Mouse (Mus musculus) left cerebral cortex, postnatal 36 days (tissue): Measurements from ENCODE around the gene Lhfpl5. TPM values are rescaled to one million over a fixed set of nuclear protein-coding genes. Genes with fewer than 3 reads are reported as not detected.

Experiments used
- DNase-seq, 2 experiments: peaks; one replicate each; pipeline ENCODE4 v3.0.0; 2021 to 2022; ENCODE audit warnings: low spot score in 2 of 2, mixed read lengths in 1 of 2
- intact Hi-C: fragments of 180-260 bp; cut with DNase I; formaldehyde crosslinking; loops from one replicate; pipeline ENCODE4 v1.15.1; 2025
- total RNA-seq, 2 experiments: library from RNA; stranded (reverse); gene quantifications; 2 replicates each; pipeline ENCODE4 v1.2.3; 2021

Gene Lhfpl5
- total RNA-seq, 2 experiments from 2014 or later, result 3.1 to 3.2 TPM

DNA sequence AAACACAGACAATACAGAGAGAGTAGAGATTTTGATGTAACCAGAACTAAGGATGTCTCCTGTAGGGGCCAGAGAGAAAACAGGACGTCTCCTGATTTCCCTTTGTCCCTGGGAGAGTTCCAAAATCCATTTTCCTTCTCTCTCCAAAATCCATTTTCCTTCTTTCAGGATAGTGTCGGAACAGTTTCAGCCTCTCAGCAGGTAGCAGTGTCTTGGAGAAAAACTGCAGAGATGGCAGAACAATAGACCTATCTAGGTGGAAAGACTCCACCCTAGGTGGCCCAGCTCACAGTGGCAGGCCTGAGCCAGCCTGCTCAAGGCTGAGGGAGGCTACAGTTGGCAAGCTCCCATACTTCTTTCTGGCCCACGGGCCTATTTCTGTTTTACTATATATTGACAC, 7.9 kb upstream of the Lhfpl5 start:
- no peak for DNase-seq
- intact Hi-C loops, result no loop called here

GRCm38 (mm10) chr17:28571868-28572267, 3.6 kb upstream of the Lhfpl5 start:
- DNase-seq, result no peak
- intact Hi-C loops, result no loop called here

DNA sequence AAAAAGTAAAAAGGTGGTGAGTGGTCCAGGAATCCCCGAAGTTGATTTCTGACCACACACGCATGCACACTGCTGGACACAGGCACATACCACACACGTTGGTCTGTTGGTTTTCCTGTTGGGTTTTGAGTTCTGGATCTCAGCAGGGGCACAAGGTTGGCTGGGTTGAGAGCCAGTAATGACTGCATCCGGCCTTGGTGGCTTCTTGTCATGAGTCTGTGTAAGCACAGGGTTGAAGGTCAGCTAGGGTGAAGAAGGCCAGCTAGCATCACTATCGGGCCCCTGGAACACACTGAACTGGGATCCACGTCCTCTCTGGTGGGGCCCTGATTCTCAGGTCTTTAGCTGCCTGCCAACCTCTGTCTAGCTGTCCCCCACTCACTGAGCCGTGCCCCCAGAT, 2.9 kb upstream of the Lhfpl5 start:
- intact Hi-C loops, result no loop called here
- no peak for DNase-seq

DNA sequence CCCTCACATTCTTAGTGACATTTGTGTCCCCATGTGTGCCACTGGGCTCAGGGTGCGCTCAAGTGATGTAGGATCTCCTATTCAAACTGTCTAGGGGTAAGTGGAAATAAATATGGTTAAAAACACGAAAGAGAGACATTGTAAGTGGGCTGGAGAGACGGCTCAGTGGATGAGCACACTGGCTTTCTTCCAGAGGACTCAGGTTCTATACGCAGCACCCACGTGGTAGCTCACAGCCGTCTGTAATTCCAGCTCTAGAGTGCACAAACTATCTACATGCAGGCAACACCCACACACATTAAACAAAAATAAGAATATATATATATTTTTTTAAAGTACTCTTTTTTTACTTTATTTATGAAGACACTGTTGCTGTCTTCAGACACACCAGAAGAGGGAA, 2.5 kb upstream of the Lhfpl5 start:
- intact Hi-C loops, result no loop called here
- DNase-seq, result no peak

- intact Hi-C loops, result no loop called here
- no peak for DNase-seq
Measured at GRCm38 (mm10) chr17:28580396-28580795, 5.0 kb downstream of the Lhfpl5 start.

DNA sequence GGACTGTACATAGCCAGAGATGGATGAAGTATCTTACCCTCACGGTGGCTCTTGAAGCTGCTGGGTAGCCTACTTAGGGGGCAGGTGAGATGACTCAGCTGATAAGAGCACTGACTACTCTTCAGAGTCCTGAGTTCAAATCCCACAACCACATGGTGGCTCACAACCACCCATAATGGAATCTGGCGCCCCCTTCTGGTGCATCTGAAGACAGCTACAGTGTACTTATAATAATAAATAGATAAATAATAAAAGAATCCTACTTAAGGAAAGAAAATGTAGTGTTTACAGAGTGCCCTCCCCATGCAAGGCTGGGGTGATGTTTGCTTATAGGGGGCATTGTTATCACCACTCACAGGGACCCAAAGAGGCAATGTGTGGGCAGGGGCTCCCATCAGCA, 5.6 kb downstream of the Lhfpl5 start:
- intact Hi-C loops, result no loop called here

DNA sequence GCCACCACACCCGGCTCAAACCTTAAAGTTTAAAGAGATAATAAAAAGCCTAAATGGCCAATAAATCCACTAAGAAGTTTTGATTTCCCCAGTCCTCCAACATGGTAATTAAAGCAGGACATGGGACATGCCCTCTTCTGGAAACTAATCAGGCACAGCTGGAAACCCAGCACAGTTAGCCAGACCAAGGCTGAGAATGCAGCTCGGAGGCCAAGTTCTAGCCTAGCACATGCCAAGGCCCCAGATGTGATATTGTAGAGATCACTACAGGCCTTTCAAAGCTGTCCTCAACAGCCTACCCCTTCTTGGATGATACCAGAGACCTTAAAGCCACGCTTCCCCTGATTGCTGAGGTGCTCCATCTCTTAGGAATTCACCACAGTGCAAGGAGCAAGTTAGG, 11.1 kb downstream of the Lhfpl5 start:
- intact Hi-C loops, result no loop called here
- DNase-seq, result no peak

More for the DNA sequence above, 5.6 kb downstream of the Lhfpl5 start:
- DNase-seq, result no peak

DNA sequence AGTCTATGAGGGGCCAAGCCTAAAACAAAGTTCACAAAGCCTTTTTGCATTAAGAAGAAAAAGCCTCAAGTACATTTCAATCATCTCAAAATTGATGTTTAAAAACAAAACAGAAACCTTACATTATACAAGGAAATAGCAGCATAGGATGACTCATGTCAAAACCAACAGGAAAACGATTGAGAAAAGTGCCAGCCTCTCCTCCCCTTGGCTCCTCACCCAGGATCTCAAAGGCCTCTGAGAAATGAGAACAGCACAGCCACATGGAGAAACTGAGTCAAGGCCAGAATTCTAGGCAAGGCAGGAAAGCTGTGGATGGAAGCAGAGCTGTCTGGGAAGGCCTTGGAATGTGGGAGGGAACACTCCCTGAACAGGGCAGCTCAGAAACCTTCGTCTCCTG, 13.2 kb downstream of the Lhfpl5 start:
- no peak for DNase-seq
- intact Hi-C loops, result no loop called here

DNA sequence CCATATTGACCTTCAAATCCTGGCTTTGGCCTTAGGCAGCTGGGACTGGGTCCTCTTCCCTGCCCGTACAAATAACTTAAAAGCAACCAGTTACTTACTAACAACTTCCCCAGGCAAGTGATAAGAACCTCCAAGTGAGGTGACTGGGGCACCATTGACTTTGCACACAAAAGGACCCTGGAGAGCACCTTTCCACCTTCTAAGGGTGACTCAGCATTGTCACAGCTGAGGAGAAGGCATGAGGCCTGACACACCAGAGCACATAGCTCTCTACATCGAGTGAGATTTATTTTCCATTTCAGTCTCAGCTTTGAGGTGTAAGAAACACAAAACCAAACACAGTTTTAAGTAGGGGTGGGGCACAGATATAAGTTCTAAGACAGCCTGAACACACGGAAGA, 15.2 kb downstream of the Lhfpl5 start:
- intact Hi-C loops, result no loop called here
- no peak for DNase-seq

DNA sequence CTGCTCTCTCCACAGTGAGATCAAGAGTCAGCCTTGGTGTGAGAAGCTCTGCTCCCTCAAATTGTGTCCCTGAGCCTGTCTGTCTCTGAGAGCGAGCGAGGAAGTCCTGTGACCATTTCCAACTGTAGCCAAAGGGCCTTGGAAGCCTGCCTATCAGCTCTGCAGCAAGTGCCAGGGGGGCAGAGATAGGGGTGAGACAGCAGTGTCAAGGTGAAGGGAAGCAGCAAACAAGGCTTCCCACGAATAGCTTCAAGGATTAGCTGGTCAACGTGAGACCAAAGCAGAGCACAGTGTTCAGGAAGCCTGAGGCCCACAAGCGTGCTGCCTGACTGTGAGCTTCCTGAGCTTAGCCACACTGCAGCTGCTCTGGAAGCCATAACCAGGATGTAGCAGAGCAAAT, 16.0 kb downstream of the Lhfpl5 start:
- DNase-seq, result no peak
- intact Hi-C loops, result no loop called here

GRCm38 (mm10) chr17:28592998-28593397, 17.6 kb downstream of the Lhfpl5 start:
- intact Hi-C loops, result loop anchor here (2.0 kb wide), 1 partner anchor 56 kb away; no protein-coding TSS in a partner anchor
- peak; percentile 74 to 75 for DNase-seq

- DNase-seq, result no peak
- intact Hi-C loops, result loop anchor here (2.0 kb wide), 1 partner anchor 55 kb away; no protein-coding TSS in a partner anchor
Measured at GRCm38 (mm10) chr17:28593965-28594364, 18.5 kb downstream of the Lhfpl5 start.

GRCm38 (mm10) chr17:28600780-28601179, 25.3 kb downstream of the Lhfpl5 start:
- DNase-seq, result no peak
- intact Hi-C loops, result no loop called here

- DNase-seq, result no peak
- intact Hi-C loops, result no loop called here
Measured at GRCm38 (mm10) chr17:28601557-28602250, 26.3 kb downstream of the Lhfpl5 start.

GRCm38 (mm10) chr17:28609543-28609942, 34.1 kb downstream of the Lhfpl5 start:
- DNase-seq, result no peak
- intact Hi-C loops, result no loop called here

- DNase-seq, result no peak
- intact Hi-C loops, result no loop called here
Measured at GRCm38 (mm10) chr17:28612603-28613002, 37.2 kb downstream of the Lhfpl5 start.

DNA sequence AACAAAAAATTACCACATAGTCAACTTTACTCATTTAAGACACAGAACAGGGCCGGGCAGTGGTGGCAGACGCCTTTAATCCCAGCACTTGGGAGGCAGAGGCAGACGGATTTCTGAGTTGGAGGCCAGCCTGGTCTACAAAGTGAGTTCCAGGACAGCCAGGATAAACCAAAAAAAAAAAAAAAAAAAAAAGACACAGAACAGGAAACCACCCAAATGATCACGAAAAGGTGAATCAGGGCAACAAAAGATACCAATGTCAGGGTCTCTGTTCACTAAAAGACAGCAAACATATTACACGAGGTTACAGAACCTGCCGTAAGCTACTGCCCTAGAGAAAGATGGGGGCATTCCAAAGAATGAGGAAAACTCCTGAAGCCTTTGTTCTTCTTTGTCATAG, 37.7 kb downstream of the Lhfpl5 start:
- no peak for DNase-seq
- intact Hi-C loops, result no loop called here

- intact Hi-C loops, result no loop called here
- no peak for DNase-seq
Measured at GRCm38 (mm10) chr17:28615332-28615731, 39.9 kb downstream of the Lhfpl5 start.

GRCm38 (mm10) chr17:28617636-28618035, 42.2 kb downstream of the Lhfpl5 start:
- intact Hi-C loops, result no loop called here
- DNase-seq, result no peak

DNA sequence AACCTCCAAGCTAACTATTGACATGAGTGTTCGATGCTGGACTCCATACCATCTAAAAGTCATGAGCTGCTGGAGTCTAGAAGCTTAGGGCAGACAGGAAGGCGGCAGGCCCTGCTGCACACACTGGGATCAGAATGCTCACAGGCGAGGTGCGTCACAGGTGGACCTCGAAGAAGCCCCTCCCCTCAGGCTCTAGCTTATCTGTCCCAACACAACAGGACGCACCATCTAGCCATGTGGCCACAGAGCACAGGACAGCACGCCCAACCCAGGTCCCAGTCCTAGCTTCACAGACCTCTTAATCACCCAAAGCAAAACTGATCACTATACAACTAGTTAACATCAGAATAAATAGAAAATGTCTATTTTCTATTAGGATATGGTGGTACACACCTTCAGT, 42.7 kb downstream of the Lhfpl5 start:
- no peak for DNase-seq
- intact Hi-C loops, result no loop called here

DNA sequence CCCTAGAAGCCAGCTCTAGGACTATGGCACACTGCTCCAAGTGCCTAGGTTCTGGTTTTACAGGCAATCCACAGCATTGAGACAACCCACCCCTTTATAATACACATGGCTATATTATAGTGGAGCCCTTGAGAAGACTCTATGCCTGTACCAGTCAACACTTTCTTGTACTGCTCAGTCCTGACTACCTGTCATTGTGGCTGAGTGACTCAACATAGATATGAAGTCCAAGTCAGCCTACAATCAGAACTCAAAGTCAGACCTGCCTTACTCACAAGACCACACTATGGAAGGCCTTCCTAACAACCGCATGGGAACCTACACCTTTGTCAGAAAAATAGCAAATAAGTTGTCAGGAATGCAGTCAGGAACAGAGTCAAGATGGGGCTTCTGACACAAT, 43.3 kb downstream of the Lhfpl5 start:
- no peak for DNase-seq
- intact Hi-C loops, result no loop called here
